Mouse (Mus musculus) T-helper 1 cell (primary cell): ENCODE measurements at regions not wholly inside any gene's neighbourhood (a gene's known extent, or its start where the extent isn't known, plus 50 kb on each side); places are given as distances from the start of the nearest gene placed in this dataset.

Experiments
- in situ Hi-C: fragments of 300-600 bp; cut with MboI, MseI; formaldehyde crosslinking; loops from one replicate; pipeline ENCODE4 v1.15.1; 2025; ENCODE audit warnings: high pct_unique_total_duplicates

- in situ Hi-C loops: no loop called here
Observed at GRCm38 (mm10) chr2:106455972-106456371, 237.1 kb upstream of the Mpped2 start.

GRCm38 (mm10) chr2:106458003-106458402 is 235.1 kb upstream of the Mpped2 start:
- in situ Hi-C loops: no loop called here

DNA sequence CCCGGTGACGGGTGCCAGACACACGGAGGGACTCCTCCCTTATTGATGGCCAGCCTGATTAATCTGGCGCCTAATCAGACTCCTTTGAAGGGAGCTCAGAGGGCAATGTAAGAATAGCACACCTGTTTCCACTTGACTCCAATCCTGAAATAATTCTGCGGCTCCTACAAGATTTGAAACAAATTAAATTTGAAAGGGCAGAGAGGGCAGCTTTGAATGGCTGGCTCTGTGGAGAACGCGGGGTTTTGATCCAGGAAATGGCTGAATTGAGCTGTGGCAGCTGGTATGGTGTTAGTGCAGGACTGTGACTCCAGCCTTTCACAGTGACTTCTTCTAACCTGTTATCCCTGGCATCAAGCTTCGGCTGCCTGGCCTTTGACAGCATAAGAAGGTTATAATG is 232.0 kb upstream of the Mpped2 start:
- in situ Hi-C loops: no loop called here

DNA sequence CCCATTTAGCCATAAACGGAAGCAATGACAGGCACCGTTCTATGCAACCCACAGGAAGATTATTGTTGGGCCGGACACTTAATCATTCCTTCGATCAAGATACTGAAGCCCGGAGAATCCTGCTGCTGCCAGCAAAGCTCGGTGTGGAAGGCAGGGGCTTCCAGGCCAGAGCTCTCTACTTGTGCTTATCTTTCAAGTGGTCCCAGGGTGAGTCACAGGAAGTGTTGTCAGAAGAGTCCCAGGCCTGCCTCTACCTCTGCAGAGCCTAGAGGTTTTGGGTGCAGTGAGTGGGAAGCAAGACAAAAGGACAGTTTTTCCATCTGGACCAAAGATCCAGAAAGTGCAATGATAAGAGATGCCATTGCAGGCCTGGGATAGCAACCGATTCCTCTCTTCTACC is 231.6 kb upstream of the Mpped2 start:
- in situ Hi-C loops: no loop called here

DNA sequence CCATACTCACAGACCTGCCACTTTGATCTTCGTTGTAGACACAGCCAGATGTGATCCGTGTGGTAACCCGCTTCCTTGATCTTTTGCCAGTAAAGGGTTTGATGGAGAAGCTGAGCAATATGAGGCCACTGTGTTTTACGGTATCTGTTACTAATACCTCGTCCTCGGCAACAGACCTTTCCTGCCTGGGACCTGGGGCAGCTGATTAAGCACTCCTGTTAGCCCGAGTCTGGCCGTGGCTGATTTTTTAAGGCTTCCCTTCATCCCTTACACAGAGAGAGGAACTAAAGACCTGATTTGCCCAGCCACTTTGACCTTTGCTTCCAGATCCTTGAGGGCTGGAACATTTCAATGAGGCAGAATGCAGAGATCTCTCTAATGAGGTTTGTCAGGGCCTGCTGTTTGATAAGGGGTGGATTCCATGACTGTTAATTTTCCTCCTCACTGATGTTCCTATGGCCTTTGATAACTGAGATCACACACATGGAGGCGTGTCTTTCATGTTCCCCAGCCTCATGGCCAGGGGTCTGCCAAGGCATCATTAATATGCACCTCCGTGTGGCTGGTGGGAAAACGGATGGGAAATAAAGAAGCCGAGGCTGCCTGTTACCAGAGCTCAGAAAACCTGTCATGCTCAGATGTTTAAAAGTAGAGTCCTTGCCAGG is 231.0 kb upstream of the Mpped2 start:
- in situ Hi-C loops: no loop called here

DNA sequence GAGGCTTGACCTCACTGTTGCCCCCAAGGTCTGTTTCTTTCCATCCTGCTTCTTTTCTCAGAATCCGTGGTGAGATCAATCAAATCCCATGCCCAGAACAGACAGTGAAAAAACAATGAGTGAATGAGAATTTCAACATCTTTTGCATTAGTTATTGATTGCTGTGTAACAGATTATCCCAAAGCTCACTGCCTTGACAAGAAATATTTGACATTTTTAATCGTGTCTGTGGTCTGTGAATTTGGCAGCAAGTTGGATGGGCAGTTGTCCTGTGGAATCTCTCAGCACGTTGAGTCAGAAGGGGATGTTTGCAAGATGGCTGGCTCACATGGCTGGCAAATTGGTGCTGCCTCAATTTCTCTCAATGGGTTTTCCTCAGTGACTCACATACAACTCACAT is 228.0 kb upstream of the Mpped2 start:
- in situ Hi-C loops: no loop called here

DNA sequence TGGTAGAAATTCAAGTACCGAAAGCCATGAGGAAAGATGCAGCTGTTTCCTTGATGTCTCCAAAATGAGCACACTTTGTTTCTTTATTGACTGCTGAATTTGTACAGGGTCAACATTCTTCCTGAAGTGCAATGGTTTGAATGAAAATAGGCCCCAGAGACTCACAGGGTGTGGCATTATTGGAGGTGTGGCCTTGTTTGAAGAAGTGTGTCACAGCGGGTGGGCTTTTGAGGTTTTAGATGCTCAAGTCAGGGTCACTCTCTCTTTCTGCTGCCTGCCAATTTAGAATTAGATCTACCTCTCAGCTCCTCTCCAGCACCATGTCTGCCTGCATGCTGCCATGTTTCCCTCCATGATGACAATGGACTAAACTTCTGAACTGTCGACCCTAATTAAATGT is 227.2 kb upstream of the Mpped2 start:
- in situ Hi-C loops: no loop called here

GRCm38 (mm10) chr2:106469196-106469595 is 223.9 kb upstream of the Mpped2 start:
- in situ Hi-C loops: no loop called here

DNA sequence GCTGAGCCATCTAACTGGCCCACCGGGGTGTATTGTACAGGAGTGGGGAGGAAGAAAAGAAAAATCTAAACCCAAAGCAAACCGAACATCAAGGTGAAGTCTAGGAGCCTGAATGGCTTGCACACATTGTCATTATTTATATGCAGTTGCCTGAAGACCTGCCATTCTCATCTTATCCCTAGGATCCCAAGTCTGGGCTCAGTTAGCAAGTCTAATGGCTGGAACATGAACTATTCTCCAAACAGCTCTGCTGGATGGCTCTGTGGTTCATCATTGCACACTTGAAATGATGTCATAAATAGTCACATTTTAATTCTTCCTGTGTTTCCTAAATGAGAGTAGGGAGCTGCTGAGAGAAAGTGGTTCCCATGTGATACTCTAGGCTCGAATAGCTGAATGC is 219.6 kb upstream of the Mpped2 start:
- in situ Hi-C loops: no loop called here

DNA sequence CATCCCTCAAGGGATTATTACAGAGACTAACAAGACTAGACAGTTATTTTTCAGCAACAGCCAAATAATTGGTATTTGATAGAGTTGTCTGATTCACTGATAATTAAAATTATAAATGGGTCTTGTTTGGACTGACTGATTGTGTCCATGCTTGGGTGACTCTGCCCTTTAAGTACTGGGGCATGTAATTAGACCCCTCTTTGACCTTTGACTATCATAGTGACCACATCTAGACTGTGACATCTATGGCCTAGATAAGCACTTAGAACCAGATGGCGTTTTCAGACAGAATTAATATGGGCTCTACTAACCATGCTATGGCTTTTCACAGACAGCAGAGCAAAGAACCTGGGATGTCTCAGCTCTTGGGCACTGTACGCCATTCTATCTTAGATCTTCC is 215.1 kb upstream of the Mpped2 start:
- in situ Hi-C loops: no loop called here

DNA sequence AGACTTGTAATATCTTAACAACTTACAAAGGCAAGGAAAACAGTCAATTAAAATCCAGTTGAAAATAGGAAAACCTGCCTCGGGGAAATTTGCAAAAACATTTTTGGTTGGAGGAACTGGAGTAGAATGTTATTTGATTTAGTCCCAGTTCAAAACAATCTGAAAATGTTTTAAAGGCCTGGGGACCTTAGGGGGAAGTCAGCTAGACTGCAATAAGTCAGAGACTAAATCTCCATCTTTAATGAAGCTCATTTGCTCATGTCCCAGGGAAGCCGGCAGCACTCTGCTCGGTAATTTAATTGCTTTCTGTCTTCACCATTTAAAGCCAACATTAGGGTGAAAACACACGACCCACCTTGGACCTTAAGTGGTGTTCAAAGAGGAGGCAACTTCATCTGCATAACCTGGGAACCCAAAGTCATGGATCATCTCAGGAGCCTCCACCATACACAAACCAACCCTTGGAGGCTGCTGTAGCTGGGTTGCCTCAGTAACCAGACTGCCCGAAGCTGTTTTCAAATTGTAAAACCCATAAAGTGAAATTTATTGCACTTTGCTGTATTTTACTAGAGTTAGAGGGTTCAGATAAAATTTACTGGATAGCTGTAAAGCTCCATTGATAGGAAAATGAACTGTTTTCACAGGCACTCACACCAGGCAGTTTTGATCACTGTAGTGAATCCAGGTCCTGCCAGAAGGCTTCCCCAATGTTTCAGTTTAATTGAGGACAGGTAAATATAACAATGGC is 205.6 kb upstream of the Mpped2 start:
- in situ Hi-C loops: no loop called here

GRCm38 (mm10) chr2:106498735-106499134 is 194.3 kb upstream of the Mpped2 start:
- in situ Hi-C loops: no loop called here

DNA sequence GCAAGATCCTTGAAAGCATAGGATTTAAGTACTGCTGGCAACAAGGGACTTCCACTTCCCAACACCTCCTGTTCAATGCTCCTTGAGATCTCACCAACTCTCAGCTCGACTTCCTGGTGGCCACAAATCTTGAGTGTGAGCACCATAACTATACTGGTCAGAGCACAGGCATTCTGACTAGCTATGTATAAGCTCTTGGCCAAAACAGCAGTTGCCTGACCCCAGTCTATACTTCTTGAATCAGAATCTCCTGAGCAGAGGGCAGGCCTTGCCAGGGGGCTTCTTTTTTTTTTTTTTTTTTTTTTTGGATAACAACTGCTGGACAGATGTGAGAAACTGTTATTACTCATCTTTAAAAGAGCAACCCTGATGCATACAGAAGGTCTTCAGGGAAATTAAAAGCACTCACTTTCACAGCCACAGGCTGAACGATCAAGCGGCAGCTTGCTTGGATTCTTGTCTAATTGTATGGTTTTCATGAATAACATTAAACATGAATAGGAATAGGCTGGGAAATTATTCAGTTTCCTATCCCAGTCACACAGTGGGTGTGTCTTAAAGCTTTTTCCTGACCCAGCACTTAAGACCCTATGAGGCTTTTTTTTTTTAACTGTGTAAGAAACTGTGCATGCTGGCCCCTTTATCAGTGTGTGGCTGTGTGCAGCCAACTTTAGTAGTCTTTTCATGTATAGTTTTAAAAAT is 193.7 kb upstream of the Mpped2 start:
- in situ Hi-C loops: no loop called here

DNA sequence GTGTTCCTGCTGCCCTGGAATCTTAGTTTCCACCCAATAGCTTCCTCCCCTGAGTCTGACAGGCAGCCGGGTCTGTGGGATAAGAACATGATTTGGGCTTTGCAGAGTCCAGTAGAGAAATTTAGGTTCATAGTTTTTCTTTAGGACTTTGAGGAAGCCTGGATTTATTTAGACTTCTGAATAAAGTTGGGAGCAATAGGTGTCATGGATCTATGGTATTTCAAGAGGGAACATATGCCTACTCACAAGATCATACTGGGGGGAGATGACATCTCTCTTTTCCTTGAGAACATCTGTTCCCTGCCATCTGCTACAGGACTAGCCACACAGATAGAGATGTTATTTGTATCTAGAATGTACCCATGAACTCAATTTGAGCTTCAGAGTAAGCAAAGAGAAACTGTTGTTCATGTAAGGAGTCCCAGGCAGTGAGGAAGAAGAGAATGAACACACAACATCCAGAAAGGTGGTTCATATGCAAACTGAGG is 188.1 kb upstream of the Mpped2 start:
- in situ Hi-C loops: no loop called here

GRCm38 (mm10) chr2:106511889-106512288 is 181.2 kb upstream of the Mpped2 start:
- in situ Hi-C loops: no loop called here

DNA sequence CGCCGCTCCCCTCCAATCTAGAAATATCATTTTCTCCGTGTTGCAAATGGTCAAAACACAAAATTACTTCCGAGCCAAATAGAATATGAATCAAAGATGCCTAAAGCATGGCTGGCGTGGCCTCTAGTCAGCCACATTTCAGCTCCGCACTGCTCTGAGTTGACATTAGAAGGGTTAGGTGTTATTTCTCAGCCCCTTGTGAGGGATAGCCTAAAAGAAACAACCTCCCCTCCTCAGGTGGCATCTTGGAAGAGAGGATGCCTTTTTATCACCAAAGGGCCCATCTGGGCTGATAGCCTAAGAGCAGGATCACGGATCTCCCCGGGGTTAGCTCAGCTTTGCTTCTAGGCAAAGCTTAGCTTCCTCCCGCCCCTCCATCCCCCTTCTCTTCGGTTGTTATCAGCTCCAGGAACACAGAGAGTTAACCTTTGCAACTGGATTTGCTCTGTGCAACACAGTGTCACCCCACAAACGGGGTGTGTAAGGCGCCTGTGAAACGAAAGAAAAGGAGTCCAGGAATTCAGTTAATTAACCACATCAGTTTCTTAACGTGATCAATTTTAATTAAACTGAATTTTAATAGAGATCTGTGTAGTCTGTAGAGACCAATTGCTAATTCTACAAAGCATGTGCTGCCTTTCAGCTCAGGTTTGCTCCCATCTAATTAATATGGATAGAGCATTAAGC is 180.6 kb upstream of the Mpped2 start:
- in situ Hi-C loops: no loop called here

- in situ Hi-C loops: no loop called here
Observed at GRCm38 (mm10) chr2:106513025-106513386, 180.1 kb upstream of the Mpped2 start.

DNA sequence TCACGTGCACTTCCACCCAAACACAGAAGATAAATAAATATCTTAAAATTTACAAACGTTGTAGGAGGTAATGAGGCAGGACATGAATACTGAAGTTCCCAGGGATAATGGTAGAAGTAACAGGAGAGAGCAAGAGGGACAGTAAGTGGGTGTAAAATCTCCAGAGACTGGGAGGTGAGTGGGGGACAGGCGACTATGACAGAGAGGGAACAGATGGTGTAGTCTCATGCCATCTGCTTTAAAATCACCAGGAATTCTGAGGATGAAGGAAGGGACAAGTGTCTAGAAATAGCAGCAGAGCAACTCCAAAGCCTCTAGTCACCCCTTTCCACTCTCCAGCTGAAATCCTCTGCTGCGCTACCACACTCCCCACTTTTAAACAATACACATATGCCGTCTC is 175.8 kb upstream of the Mpped2 start:
- in situ Hi-C loops: no loop called here

DNA sequence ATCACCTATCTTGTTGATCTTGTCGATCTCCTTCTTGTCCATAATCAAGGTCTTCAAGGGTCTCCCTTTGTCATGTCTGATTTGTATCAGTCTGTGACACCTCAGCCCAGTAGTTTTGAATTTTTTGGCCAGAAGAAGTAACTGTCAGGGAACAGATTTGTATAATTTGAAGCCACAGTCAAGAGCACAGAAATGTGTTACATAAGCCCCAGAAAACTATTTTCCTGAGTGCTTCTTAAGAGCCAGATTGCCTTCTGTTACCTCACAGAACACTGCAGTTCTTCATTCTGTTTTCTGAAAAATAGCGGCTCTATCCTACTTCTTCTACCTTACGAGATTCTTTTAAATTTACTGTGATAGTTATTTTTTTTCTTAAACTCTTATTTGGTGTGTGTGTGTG is 170.1 kb upstream of the Mpped2 start:
- in situ Hi-C loops: no loop called here

GRCm38 (mm10) chr2:106527008-106527407 is 166.1 kb upstream of the Mpped2 start:
- in situ Hi-C loops: no loop called here

- in situ Hi-C loops: no loop called here
Observed at GRCm38 (mm10) chr2:106529247-106529646, 163.8 kb upstream of the Mpped2 start.

DNA sequence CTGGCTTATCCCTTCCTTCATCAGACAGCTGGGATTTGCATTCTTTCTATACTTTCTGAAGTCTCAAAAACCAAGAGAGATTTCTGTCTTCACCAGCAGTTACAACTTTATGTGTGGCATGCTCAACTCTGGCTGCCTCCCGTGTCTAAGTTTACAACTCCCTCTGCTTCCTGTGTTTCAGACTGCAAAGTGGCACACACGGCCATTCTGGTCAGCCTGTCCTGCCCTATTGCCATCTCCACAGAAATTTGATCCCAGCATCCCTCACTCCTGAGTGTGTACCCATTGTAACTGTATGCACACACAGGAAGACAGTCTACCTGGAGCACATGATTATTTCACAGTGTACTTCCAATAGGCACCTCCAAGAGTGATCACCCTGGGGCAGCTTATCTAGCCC is 163.3 kb upstream of the Mpped2 start:
- in situ Hi-C loops: no loop called here
